Mouse (Mus musculus): ENCODE data around the gene Hdlbp. TPM values are rescaled to one million over a fixed set of nuclear protein-coding genes. Genes with fewer than 3 reads are reported as not detected.
"Not testable (repeated sequence)": the region's sequence is repeated elsewhere in the genome, so short reads cannot be mapped to it uniquely, and the experiment has no call there.

Hdlbp gene
- polyA plus RNA-seq (2016; fragmentation: Nextera tagmentation; extraction: Ambion mirVana): 88.7 and 92.8 TPM in 2 replicates

GRCm38 (mm10) chr1:93478586-93479475 is at the start of gene Hdlbp:
Gene Hdlbp (minus strand): TSS chr1:93478815.
- peak within 1 kb of the TSS; percentile 91 for H3K9ac ChIP-seq
- peaks cover 48% of the 10 kb centered on the region for H3K4me1 ChIP-seq
- H3K27me3 ChIP-seq (replicated peaks): no peaks in the 10 kb centered on the region
- WGBS (ENCODE audit: insufficient replicate concordance): under 1% methylated on average over 74 of the region's 74 CpGs
- H3K9me3 ChIP-seq (replicated peaks): no peaks in the 10 kb centered on the region
- H3K4me3 ChIP-seq: peak within 1 kb of the TSS; percentile 91
- H3K4me2 ChIP-seq: peak within 1 kb of the TSS; percentile 87
- H3K36me3 ChIP-seq: peaks cover 10% of the 10 kb centered on the region
- ATAC-seq: peak; percentile 90
- peak within 1 kb of the TSS; percentile 98 for H3K27ac ChIP-seq

GRCm38 (mm10) chr1:93522325-93522724 is 43.7 kb upstream of the Hdlbp start:
- Histone ChIP-seq H3K4me2 (no peak overlapping the region), H3K36me3 (no peaks in the 10 kb centered on the region), H3K4me3 (no peak overlapping the region), H3K27me3 (replicated peaks) (no peaks in the 10 kb centered on the region), H3K9ac (no peak overlapping the region), H3K27ac (no peak overlapping the region), H3K9me3 (replicated peaks) (no peaks in the 10 kb centered on the region), H3K4me1 (no peaks in the 10 kb centered on the region)
- no peak for ATAC-seq
- 75% methylated on average over 1 of the region's 1 CpGs for WGBS (ENCODE audit: insufficient replicate concordance)

DNA sequence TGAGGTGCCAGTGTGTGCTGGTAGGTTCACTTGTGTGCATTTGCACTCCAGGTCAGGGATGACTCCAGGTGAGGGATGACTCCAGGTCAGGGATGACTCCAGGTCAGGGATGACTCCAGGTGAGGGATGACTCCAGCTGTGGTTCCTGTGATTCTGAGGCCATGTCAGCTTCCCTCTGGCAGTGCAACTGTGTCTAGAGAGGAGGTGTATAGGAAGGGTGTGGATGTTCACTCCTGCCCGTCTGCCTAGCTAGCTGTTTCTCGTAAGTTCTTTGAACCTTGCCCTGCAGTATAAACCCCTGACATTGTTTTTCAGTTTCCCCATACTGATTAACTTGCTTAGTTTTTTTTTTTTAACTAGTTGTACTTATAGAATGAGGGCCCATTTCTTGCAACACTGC is 42.9 kb upstream of the Hdlbp start:
- Histone ChIP-seq H3K4me1 (no peaks in the 10 kb centered on the region), H3K9ac (no peak overlapping the region), H3K9me3 (replicated peaks) (no peaks in the 10 kb centered on the region), H3K4me2 (no peak overlapping the region), H3K27me3 (replicated peaks) (no peaks in the 10 kb centered on the region), H3K36me3 (no peaks in the 10 kb centered on the region), H3K4me3 (no peak overlapping the region), H3K27ac (no peak overlapping the region)
- ATAC-seq: no peak
- WGBS (ENCODE audit: insufficient replicate concordance): 67% methylated on average over 2 of the region's 2 CpGs

DNA sequence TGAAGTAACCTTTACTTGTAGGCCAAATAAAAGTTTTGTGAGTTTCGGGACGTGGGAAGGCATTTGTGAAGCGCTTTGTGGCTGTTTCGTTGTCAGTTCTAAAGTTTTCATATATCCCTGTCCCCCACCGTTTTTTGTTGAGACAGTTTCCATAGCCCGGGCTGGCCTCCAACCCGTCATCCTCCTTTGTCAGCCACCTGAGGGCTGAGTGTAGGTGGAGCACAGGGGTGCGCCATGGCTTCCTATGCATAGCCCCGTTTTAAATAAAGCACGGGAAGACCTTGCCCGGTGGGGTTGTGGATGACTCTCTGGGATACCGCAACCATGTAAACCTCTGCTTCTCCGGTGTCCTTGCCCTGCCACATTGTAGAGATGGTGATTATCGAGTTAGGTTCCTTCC is 34.6 kb upstream of the Hdlbp start:
- H3K4me2 ChIP-seq: no peak overlapping the region

GRCm38 (mm10) chr1:93512351-93512690 is 33.7 kb upstream of the Hdlbp start:
- Histone ChIP-seq H3K9me3 (replicated peaks) (no peaks in the 10 kb centered on the region), H3K4me1 (peaks cover 28% of the 10 kb centered on the region), H3K27me3 (replicated peaks) (peaks cover 14% of the 10 kb centered on the region), H3K27ac (peak overlapping the region; percentile 72; the same call in 1 of the 2 replicates), H3K4me2 (peak overlapping the region; percentile 97), H3K4me3 (peak overlapping the region; percentile 64), H3K9ac (peak overlapping the region; percentile 76), H3K36me3 (peaks cover 25% of the 10 kb centered on the region)
- 7% methylated on average over 15 of the region's 15 CpGs for WGBS (ENCODE audit: insufficient replicate concordance)
- ATAC-seq: no peak

More for the DNA sequence above, 34.6 kb upstream of the Hdlbp start:
- ATAC-seq: no peak
- Histone ChIP-seq H3K27me3 (replicated peaks) (peaks cover 14% of the 10 kb centered on the region), H3K36me3 (peaks cover 18% of the 10 kb centered on the region), H3K27ac (no peak overlapping the region), H3K9me3 (replicated peaks) (no peaks in the 10 kb centered on the region), H3K9ac (no peak overlapping the region), H3K4me1 (peaks cover 28% of the 10 kb centered on the region), H3K4me3 (no peak overlapping the region)
- WGBS (ENCODE audit: insufficient replicate concordance): 70% methylated on average over 14 of the region's 14 CpGs

- Histone ChIP-seq H3K9ac (peak within 1 kb of the TSS; percentile 76), H3K4me2 (peak within 1 kb of the TSS; percentile 97), H3K27me3 (replicated peaks) (peaks cover 14% of the 10 kb centered on the region), H3K9me3 (replicated peaks) (no peaks in the 10 kb centered on the region), H3K27ac (peak within 1 kb of the TSS; percentile 72), H3K4me1 (peaks cover 28% of the 10 kb centered on the region), H3K36me3 (peaks cover 28% of the 10 kb centered on the region), H3K4me3 (peak within 1 kb of the TSS; percentile 64)
- WGBS (ENCODE audit: insufficient replicate concordance): under 1% methylated on average over 71 of the region's 71 CpGs
- ATAC-seq: peak; percentile 98
Observed at GRCm38 (mm10) chr1:93511585-93512350, 33.2 kb upstream of the Hdlbp start, which contains the start of gene Farp2. Gene Farp2 (plus strand): TSS chr1:93512079.

DNA sequence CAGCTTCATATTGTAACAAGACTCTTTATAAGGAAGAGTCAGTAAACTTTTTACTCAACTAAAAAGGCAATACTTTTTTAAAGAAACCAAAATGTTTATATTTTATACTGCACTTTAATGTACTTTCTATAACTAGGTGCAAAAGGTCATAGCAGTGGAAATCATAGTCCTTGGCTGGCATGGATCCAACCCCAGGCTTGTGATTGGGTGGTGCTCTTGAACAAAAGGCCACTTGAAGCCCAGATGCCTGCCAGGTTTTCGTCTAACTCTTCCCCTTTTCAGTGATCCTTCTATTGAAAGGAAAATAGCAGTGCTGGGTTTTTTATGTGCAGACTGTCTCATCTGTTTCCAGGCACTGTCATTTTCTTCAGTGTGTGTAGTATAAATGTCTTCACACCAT is 30.0 kb upstream of the Hdlbp start:
- not testable (repeated sequence) for H3K9me3 ChIP-seq (replicated peaks); H3K4me3 ChIP-seq; H3K4me2 ChIP-seq; H3K27ac ChIP-seq; H3K9ac ChIP-seq; ATAC-seq
- Histone ChIP-seq H3K4me1 (peaks cover 28% of the 10 kb centered on the region), H3K36me3 (peaks cover 56% of the 10 kb centered on the region), H3K27me3 (replicated peaks) (peaks cover 12% of the 10 kb centered on the region)
- WGBS (ENCODE audit: insufficient replicate concordance): 45% methylated on average over 1 of the region's 1 CpGs

- Histone ChIP-seq H3K4me1 (peaks cover 16% of the 10 kb centered on the region), H3K9me3 (replicated peaks) (no peaks in the 10 kb centered on the region), H3K4me3 (no peak overlapping the region), H3K4me2 (no peak overlapping the region), H3K27ac (no peak overlapping the region), H3K36me3 (peaks cover 68% of the 10 kb centered on the region), H3K9ac (no peak overlapping the region), H3K27me3 (replicated peaks) (no peaks in the 10 kb centered on the region)
- ATAC-seq: no peak
- WGBS (ENCODE audit: insufficient replicate concordance): 56% methylated on average over 10 of the region's 10 CpGs
Observed at GRCm38 (mm10) chr1:93506944-93507676, 28.5 kb upstream of the Hdlbp start.

GRCm38 (mm10) chr1:93495312-93495711 is 16.7 kb upstream of the Hdlbp start:
- no peak overlapping the region for H3K9ac ChIP-seq
- H3K9me3 ChIP-seq (replicated peaks): no peaks in the 10 kb centered on the region
- no peak overlapping the region for H3K27ac ChIP-seq
- 53% methylated on average over 3 of the region's 3 CpGs for WGBS (ENCODE audit: insufficient replicate concordance)
- no peak overlapping the region for H3K4me3 ChIP-seq
- no peaks in the 10 kb centered on the region for H3K4me1 ChIP-seq
- no peak for ATAC-seq
- no peaks in the 10 kb centered on the region for H3K27me3 ChIP-seq (replicated peaks)
- peaks cover 84% of the 10 kb centered on the region for H3K36me3 ChIP-seq
- no peak overlapping the region for H3K4me2 ChIP-seq

GRCm38 (mm10) chr1:93486302-93486701 is 7.7 kb upstream of the Hdlbp start:
- H3K4me1 ChIP-seq: peaks cover 15% of the 10 kb centered on the region
- not testable (repeated sequence) for H3K27me3 ChIP-seq (replicated peaks)

DNA sequence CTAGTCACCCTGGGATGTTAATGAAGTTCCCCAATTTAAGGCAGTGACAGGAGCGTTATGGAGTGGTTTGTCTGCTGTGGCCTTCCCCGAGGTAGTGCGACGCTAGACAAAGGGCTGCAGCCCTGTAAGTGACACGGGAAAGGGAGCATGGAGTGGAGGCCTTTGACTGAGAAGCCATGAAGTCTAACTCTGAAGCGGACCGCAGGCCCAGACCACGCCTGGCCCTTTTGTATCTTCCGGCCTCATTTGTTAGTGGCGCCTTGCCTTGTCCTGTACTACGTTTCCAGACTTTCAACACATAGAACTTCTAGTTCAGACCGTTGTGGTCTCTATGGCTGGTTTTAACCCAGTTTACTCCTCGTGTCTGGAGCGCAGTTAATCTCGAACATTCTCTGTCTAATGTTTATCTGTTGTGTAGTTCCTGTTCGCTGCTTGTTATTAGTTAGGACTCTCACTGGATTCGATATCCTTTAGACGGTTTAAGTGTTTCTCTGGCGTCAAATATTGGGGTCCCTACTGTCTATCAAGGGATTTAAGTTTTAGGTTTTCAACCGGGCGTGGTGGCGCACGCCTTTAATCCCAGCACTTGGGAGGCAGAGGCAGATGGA is 965 bp upstream of the Hdlbp start:
- peak overlapping the region; percentile 98 for H3K27ac ChIP-seq
- peaks cover 41% of the 10 kb centered on the region for H3K4me1 ChIP-seq
- peak overlapping the region; percentile 91 for H3K4me3 ChIP-seq
- no peaks in the 10 kb centered on the region for H3K27me3 ChIP-seq (replicated peaks)
- no peak for ATAC-seq
- no peaks in the 10 kb centered on the region for H3K9me3 ChIP-seq (replicated peaks)
- peak overlapping the region; percentile 91 for H3K9ac ChIP-seq
- peak overlapping the region; percentile 87 for H3K4me2 ChIP-seq
- peaks cover 4% of the 10 kb centered on the region for H3K36me3 ChIP-seq
- WGBS (ENCODE audit: insufficient replicate concordance): 2% methylated on average over 23 of the region's 23 CpGs

More at GRCm38 (mm10) chr1:93486302-93486701, 7.7 kb upstream of the Hdlbp start:
- H3K36me3 ChIP-seq: peaks cover 14% of the 10 kb centered on the region
- not testable (repeated sequence) for H3K4me3 ChIP-seq; H3K9me3 ChIP-seq (replicated peaks); H3K9ac ChIP-seq; H3K27ac ChIP-seq; H3K4me2 ChIP-seq; ATAC-seq
- 67% methylated on average over 3 of the region's 3 CpGs for WGBS (ENCODE audit: insufficient replicate concordance)
